Mouse (Mus musculus) G1E (cell line): ENCODE results near the gene Zfp13.

ENCODE experiments used
- CTCF ChIP-seq: IDR thresholded peaks from 2 replicates; pipeline ENCODE4 v1.5.1; 2012; ENCODE audit warnings: low read depth, low read length, inconsistent platforms, mixed read lengths
- GATA1 ChIP-seq: IDR thresholded peaks from 2 replicates; pipeline ENCODE4 v1.6.1; 2012; ENCODE audit warnings: borderline replicate concordance, low read length, inconsistent platforms, mixed read lengths
- GATA2 ChIP-seq: IDR thresholded peaks from 2 replicates; pipeline ENCODE4 v1.6.1; 2012; ENCODE audit warnings: low read depth, low read length, inconsistent platforms, borderline replicate concordance
- TAL1 ChIP-seq: conservative IDR thresholded peaks from 2 replicates; pipeline ENCODE4 v1.6.1; 2012; ENCODE audit warnings: low read depth, low read length, inconsistent platforms, mixed read lengths

DNA sequence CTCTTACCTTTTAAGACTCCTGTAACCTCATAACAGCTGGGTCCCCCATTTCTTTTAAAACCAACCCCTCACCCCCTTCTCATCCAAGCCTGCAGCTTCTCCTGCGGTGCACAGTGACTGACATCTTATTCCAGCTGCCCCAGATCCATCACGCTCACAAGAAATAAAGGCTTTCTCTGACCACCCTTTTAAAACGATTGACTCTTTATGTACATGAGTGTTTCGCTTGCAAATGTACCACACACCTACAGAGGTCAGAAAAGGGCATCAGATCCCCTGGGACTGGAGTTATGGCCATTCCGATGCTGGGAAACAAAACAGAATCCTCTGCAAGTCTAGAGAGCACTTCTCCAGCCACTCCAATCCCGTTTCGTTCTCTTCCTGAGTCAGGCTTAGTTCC is 28.5 kb upstream of the Zfp13 start:
- TF ChIP-seq CTCF (no peak), GATA1 (no peak), TAL1 (no peak), GATA2 (no peak)
